Mouse (Mus musculus): Measurements from ENCODE around the gene Snx8. TPM values are rescaled to one million over a fixed set of nuclear protein-coding genes. Genes with fewer than 3 reads are reported as not detected.

Gene Snx8
- total and polyA plus RNA-seq, 2 experiments from 2014 or later: 36.2 to 79.6 TPM

GRCm38 (mm10) chr5:140396166-140396940 lies 7.3 kb upstream of the Snx8 start:
- TF ChIP-seq CTCF (IDR thresholded peaks at IDR 0.05; ENCODE audit: low read depth): peak; percentile 64
- peak; percentile 33 for DNase-seq (ENCODE audit: low spot score)
- ATAC-seq: no peak

GRCm38 (mm10) chr5:140392701-140393100 lies 3.6 kb upstream of the Snx8 start:
- WGBS: 88% methylated on average over 3 of the region's 3 CpGs
- Histone ChIP-seq H3K9me3 (ENCODE audit: low read length) (no peaks in the 10 kb centered on the region), H3K4me2 (ENCODE audit: low read depth, low read length) (no peak overlapping the region), H3K4me3 (ENCODE audit: low read length) (no peak overlapping the region), H3K9ac (replicated peaks; ENCODE audit: low read length) (no peak overlapping the region), H3K36me3 (ENCODE audit: insufficient read depth, low read length) (no peaks in the 10 kb centered on the region), H3K4me1 (ENCODE audit: insufficient read depth, low read length) (peaks cover 9% of the 10 kb centered on the region), H3K27ac (no peak overlapping the region), H3K27me3 (ENCODE audit: insufficient read depth, low read length) (no peaks in the 10 kb centered on the region)
- TF ChIP-seq CTCF (IDR thresholded peaks at IDR 0.05; ENCODE audit: low read depth): no peak
- DNase-seq (ENCODE audit: low spot score): no peak
- no peak for ATAC-seq

More at GRCm38 (mm10) chr5:140396166-140396940, 7.3 kb upstream of the Snx8 start:
- H3K27ac ChIP-seq: no peak overlapping the region
- H3K36me3 ChIP-seq (ENCODE audit: insufficient read depth, low read length): no peaks in the 10 kb centered on the region
- H3K9me3 ChIP-seq (ENCODE audit: low read length): no peaks in the 10 kb centered on the region
- H3K4me2 ChIP-seq (ENCODE audit: low read depth, low read length): no peak overlapping the region
- H3K4me3 ChIP-seq (ENCODE audit: low read length): no peak overlapping the region
- WGBS: 69% methylated on average over 8 of the region's 8 CpGs
- H3K27me3 ChIP-seq (ENCODE audit: insufficient read depth, low read length): no peaks in the 10 kb centered on the region
- H3K4me1 ChIP-seq (ENCODE audit: insufficient read depth, low read length): no peaks in the 10 kb centered on the region
- no peak overlapping the region for H3K9ac ChIP-seq (replicated peaks; ENCODE audit: low read length)

GRCm38 (mm10) chr5:140391981-140392380 lies 2.9 kb upstream of the Snx8 start:
- WGBS: 85% methylated on average over 5 of the region's 5 CpGs

GRCm38 (mm10) chr5:140391435-140391834 lies 2.4 kb upstream of the Snx8 start:
- Histone ChIP-seq H3K4me1 (ENCODE audit: insufficient read depth, low read length) (peaks cover 12% of the 10 kb centered on the region), H3K36me3 (ENCODE audit: insufficient read depth, low read length) (no peaks in the 10 kb centered on the region), H3K27ac (no peak overlapping the region), H3K9me3 (ENCODE audit: low read length) (no peaks in the 10 kb centered on the region), H3K9ac (replicated peaks; ENCODE audit: low read length) (no peak overlapping the region), H3K4me3 (ENCODE audit: low read length) (no peak overlapping the region), H3K27me3 (ENCODE audit: insufficient read depth, low read length) (no peaks in the 10 kb centered on the region), H3K4me2 (ENCODE audit: low read depth, low read length) (no peak overlapping the region)
- DNase-seq (ENCODE audit: low spot score): no peak
- ATAC-seq: no peak
- no peak for TF ChIP-seq CTCF (IDR thresholded peaks at IDR 0.05; ENCODE audit: low read depth)
- WGBS: 79% methylated on average over 1 of the region's 1 CpGs

More at GRCm38 (mm10) chr5:140391981-140392380, 2.9 kb upstream of the Snx8 start:
- DNase-seq (ENCODE audit: low spot score) (no peak), ATAC-seq (no peak)
- H3K36me3 ChIP-seq (ENCODE audit: insufficient read depth, low read length): no peaks in the 10 kb centered on the region
- no peaks in the 10 kb centered on the region for H3K9me3 ChIP-seq (ENCODE audit: low read length)
- H3K9ac ChIP-seq (replicated peaks; ENCODE audit: low read length): no peak overlapping the region
- H3K27me3 ChIP-seq (ENCODE audit: insufficient read depth, low read length): no peaks in the 10 kb centered on the region
- no peak overlapping the region for H3K4me3 ChIP-seq (ENCODE audit: low read length)
- peaks cover 12% of the 10 kb centered on the region for H3K4me1 ChIP-seq (ENCODE audit: insufficient read depth, low read length)
- no peak for TF ChIP-seq CTCF (IDR thresholded peaks at IDR 0.05; ENCODE audit: low read depth)
- no peak overlapping the region for H3K27ac ChIP-seq
- no peak overlapping the region for H3K4me2 ChIP-seq (ENCODE audit: low read depth, low read length)

- H3K9ac ChIP-seq (replicated peaks; ENCODE audit: low read length): peak overlapping the region; percentile 63; the same call in 1 of the 2 replicates
- 59% methylated on average over 3 of the region's 3 CpGs for WGBS
These were observed 585 bp upstream of the Snx8 start for GRCm38 (mm10) chr5:140389647-140390046.

GRCm38 (mm10) chr5:140387816-140388510 lies 1.1 kb downstream of the Snx8 start:
- no peak for TF ChIP-seq CTCF (IDR thresholded peaks at IDR 0.05; ENCODE audit: low read depth)
- ATAC-seq (no peak), DNase-seq (ENCODE audit: low spot score) (no peak)
- Histone ChIP-seq H3K4me3 (ENCODE audit: low read length) (peak overlapping the region; percentile 53), H3K4me1 (ENCODE audit: insufficient read depth, low read length) (peaks cover 12% of the 10 kb centered on the region), H3K9me3 (ENCODE audit: low read length) (no peaks in the 10 kb centered on the region), H3K27me3 (ENCODE audit: insufficient read depth, low read length) (no peaks in the 10 kb centered on the region), H3K9ac (replicated peaks; ENCODE audit: low read length) (peak overlapping the region; percentile 63; the same call in 1 of the 2 replicates), H3K36me3 (ENCODE audit: insufficient read depth, low read length) (no peaks in the 10 kb centered on the region), H3K4me2 (ENCODE audit: low read depth, low read length) (peak overlapping the region; percentile 99), H3K27ac (no peak overlapping the region)
- WGBS: 72% methylated on average over 12 of the region's 12 CpGs

More at GRCm38 (mm10) chr5:140389647-140390046, 585 bp upstream of the Snx8 start:
- H3K9me3 ChIP-seq (ENCODE audit: low read length): no peaks in the 10 kb centered on the region
- no peaks in the 10 kb centered on the region for H3K27me3 ChIP-seq (ENCODE audit: insufficient read depth, low read length)
- H3K27ac ChIP-seq: peak overlapping the region; percentile 33; the same call in 1 of the 2 replicates
- H3K4me1 ChIP-seq (ENCODE audit: insufficient read depth, low read length): peaks cover 12% of the 10 kb centered on the region
- ATAC-seq: peak; percentile 24; the same call in 1 of the 2 replicates
- H3K4me2 ChIP-seq (ENCODE audit: low read depth, low read length): peak overlapping the region; percentile 99
- DNase-seq (ENCODE audit: low spot score): no peak
- no peaks in the 10 kb centered on the region for H3K36me3 ChIP-seq (ENCODE audit: insufficient read depth, low read length)
- TF ChIP-seq CTCF (IDR thresholded peaks at IDR 0.05; ENCODE audit: low read depth): no peak
- peak overlapping the region; percentile 53 for H3K4me3 ChIP-seq (ENCODE audit: low read length)

Measured in hindbrain, postnatal 0 days (tissue).